Mouse (Mus musculus) erythroblast, embryonic 14.5 days (primary cell): ENCODE measurements around the gene Sik3. TPM values are rescaled to one million over a fixed set of nuclear protein-coding genes. Genes with fewer than 3 reads are reported as not detected.

Experiments used
- H3K27me3 ChIP-seq: 2 replicates; pipeline ENCODE4 v1.6.1; 2012; ENCODE audit warnings: inconsistent platforms; ENCODE audit not compliant: control insufficient read depth
- H3K36me3 ChIP-seq: 2 replicates; pipeline ENCODE4 v1.6.1; 2012; ENCODE audit warnings: mild to moderate bottlenecking, inconsistent platforms; ENCODE audit not compliant: control insufficient read depth
- H3K4me1 ChIP-seq: 2 replicates; pipeline ENCODE4 v1.6.1; 2012; ENCODE audit warnings: inconsistent platforms; ENCODE audit not compliant: control insufficient read depth
- H3K4me3 ChIP-seq: replicated peaks from 2 replicates; pipeline ENCODE3; 2012; ENCODE audit warnings: moderate library complexity, mild to moderate bottlenecking, inconsistent platforms
- H3K9me3 ChIP-seq: 2 replicates; pipeline ENCODE4 v1.6.1; 2012; ENCODE audit warnings: low read length, inconsistent platforms, mixed read lengths; ENCODE audit not compliant: control insufficient read depth
- GATA1 ChIP-seq: IDR thresholded peaks from 2 replicates; pipeline ENCODE4 v1.6.1; 2012; ENCODE audit warnings: low read length, inconsistent platforms, mixed read lengths
- TAL1 ChIP-seq: IDR thresholded peaks from 3 replicates; pipeline ENCODE4 v1.6.1; 2012; ENCODE audit warnings: low read length, inconsistent platforms, mixed read lengths
- polyA plus RNA-seq: library from polyadenylated mRNA; stranded (reverse); fragments of >175 nt; gene quantifications from 2 replicates; pipeline ENCODE4 v1.2.3, GENCODE M21; 2012

The Sik3 gene
- polyA plus RNA-seq, 1 experiment: 0.13 TPM

GRCm38 (mm10) chr9:46241818-46242217 lies 229.2 kb downstream of the Sik3 start:
- TF ChIP-seq GATA1 (no peak), TAL1 (no peak)
- Histone ChIP-seq H3K9me3 (no peaks in the 10 kb centered on the region), H3K4me3 (no peak overlapping the region), H3K27me3 (no peaks in the 10 kb centered on the region), H3K4me1 (peaks cover 1% of the 10 kb centered on the region), H3K36me3 (no peaks in the 10 kb centered on the region)

- H3K4me1 ChIP-seq: peaks cover 1% of the 10 kb centered on the region; the same call in 1 of the 2 replicates
- H3K4me3 ChIP-seq: no peak overlapping the region
- no peaks in the 10 kb centered on the region for H3K9me3 ChIP-seq
- no peaks in the 10 kb centered on the region for H3K27me3 ChIP-seq
- TF ChIP-seq TAL1 (no peak), GATA1 (no peak)
- H3K36me3 ChIP-seq: no peaks in the 10 kb centered on the region
Measured at GRCm38 (mm10) chr9:46243122-46243521, 230.5 kb downstream of the Sik3 start.

DNA sequence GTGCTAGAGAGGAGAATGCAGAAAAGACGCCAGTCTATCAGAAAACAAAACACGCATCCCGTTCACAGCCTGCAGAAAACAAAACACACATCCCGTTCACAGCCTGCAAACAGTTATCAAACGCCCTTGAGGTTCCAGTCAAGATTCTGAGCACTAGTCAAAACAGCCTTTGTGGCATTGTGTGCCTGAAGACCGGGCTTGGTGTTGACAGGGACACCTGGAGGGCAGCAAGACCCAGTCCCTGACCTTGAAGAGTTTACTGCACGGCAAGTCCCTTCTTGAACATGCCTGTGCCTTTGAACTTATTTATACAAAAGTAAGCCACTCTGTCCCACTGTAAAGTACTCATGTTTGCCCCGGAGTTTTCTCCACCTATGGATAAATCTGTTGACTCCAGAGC lies 231.0 kb downstream of the Sik3 start:
- TF ChIP-seq GATA1 (no peak), TAL1 (no peak)
- Histone ChIP-seq H3K36me3 (no peaks in the 10 kb centered on the region), H3K9me3 (no peaks in the 10 kb centered on the region), H3K27me3 (no peaks in the 10 kb centered on the region), H3K4me3 (no peak overlapping the region), H3K4me1 (peaks cover 1% of the 10 kb centered on the region; the same call in 1 of the 2 replicates)

DNA sequence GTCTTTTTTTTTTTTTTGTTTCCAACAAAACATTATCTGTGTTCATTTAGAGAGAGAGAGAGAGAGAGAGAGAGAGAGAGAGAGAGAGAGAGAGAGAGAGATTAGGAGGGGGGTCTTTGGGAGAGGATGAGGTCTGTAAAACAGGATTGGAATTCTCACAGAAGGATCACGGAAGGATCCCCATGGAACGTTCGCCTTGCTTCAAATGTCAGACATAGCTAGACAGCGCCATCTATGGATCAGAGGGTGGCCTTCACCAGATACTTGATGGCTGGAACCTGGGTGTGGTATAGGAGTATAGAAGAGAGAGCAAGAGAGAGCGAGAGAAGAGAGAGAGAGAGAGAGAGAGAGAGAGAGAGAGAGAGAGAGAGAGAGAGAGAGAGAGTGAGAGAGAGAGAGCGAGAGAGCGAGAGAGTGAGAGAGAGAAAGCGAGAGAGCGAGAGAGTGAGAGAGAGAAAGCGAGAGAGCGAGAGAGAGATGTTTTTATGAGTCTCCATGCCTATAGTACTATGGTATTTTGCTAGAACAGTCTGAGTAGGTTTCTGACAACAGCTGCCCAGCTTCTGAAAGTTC lies 234.2 kb downstream of the Sik3 start:
- Histone ChIP-seq H3K27me3 (no peaks in the 10 kb centered on the region), H3K9me3 (no peaks in the 10 kb centered on the region), H3K4me3 (no peak overlapping the region), H3K4me1 (peaks cover 1% of the 10 kb centered on the region; the same call in 1 of the 2 replicates), H3K36me3 (no peaks in the 10 kb centered on the region)
- no peak for TF ChIP-seq GATA1
- TF ChIP-seq TAL1: no peak

DNA sequence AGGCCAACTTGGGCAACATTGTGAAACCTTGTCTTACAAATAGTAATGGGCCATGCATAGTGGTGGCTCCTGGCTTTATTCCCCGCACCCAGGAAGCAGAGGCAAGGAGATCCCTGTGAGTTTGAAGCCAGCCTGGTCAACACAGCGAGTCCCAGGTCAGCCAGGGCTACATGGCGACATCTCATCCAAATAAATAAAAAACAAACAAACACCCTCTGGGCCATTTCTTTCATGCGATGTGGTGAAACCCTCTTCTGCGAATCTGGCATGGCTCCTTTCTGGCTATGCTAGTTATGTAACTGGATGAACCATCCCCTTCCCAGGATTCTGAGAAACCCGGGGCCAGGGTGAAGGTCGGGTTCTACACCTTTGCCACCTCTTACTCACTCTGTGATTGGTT lies 243.6 kb downstream of the Sik3 start:
- no peak for TF ChIP-seq TAL1
- TF ChIP-seq GATA1: no peak
- Histone ChIP-seq H3K4me1 (no peaks in the 10 kb centered on the region; the same call in 1 of the 2 replicates), H3K27me3 (no peaks in the 10 kb centered on the region), H3K4me3 (no peak overlapping the region), H3K9me3 (no peaks in the 10 kb centered on the region), H3K36me3 (no peaks in the 10 kb centered on the region)

DNA sequence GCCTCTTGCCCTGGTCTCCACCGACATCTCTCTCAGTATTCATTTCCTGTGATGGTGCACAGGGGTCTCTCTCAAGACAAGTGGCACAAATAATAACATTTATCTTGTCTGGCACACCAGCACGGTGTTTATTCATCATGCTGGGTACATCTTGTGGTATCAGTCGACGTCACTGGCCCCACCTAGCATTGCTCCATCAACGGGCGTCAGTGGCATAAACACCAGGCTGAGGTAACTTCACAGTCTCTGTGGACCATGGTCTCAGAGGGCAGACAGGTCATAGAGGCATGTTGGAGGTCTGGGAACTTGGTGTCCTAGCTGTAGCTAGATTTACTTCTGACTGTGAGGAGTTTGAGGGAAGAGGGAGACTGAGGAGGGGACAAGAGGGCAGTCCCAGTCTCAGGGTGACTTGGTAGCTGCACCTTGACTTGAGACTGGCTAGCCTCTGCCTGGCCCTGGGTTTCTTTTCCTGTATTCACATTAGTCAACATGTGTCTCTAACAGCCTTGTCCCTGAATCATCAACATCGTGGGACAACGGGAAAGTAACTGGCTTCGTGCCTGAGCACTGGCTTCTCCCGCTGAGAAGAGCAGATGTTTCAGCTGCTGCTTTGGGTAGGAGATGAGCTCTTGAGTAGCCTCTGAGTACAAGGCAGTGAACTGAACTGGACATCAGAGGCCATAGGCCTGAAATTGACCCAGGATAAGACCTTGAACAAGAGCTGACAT lies 244.2 kb downstream of the Sik3 start:
- Histone ChIP-seq H3K27me3 (no peaks in the 10 kb centered on the region), H3K9me3 (no peaks in the 10 kb centered on the region), H3K4me1 (no peaks in the 10 kb centered on the region; the same call in 1 of the 2 replicates), H3K36me3 (no peaks in the 10 kb centered on the region), H3K4me3 (no peak overlapping the region)
- no peak for TF ChIP-seq TAL1
- TF ChIP-seq GATA1: no peak

- no peak for TF ChIP-seq TAL1
- no peak for TF ChIP-seq GATA1
- Histone ChIP-seq H3K4me3 (no peak overlapping the region), H3K27me3 (no peaks in the 10 kb centered on the region), H3K36me3 (no peaks in the 10 kb centered on the region), H3K4me1 (no peaks in the 10 kb centered on the region; the same call in 1 of the 2 replicates), H3K9me3 (no peaks in the 10 kb centered on the region)
Measured at GRCm38 (mm10) chr9:46257546-46257945, 244.9 kb downstream of the Sik3 start.

- Histone ChIP-seq H3K27me3 (no peaks in the 10 kb centered on the region), H3K36me3 (no peaks in the 10 kb centered on the region), H3K4me3 (no peak overlapping the region), H3K9me3 (no peaks in the 10 kb centered on the region), H3K4me1 (no peaks in the 10 kb centered on the region; the same call in 1 of the 2 replicates)
- TF ChIP-seq TAL1: no peak
- no peak for TF ChIP-seq GATA1
Measured at GRCm38 (mm10) chr9:46259111-46259510, 246.5 kb downstream of the Sik3 start.

DNA sequence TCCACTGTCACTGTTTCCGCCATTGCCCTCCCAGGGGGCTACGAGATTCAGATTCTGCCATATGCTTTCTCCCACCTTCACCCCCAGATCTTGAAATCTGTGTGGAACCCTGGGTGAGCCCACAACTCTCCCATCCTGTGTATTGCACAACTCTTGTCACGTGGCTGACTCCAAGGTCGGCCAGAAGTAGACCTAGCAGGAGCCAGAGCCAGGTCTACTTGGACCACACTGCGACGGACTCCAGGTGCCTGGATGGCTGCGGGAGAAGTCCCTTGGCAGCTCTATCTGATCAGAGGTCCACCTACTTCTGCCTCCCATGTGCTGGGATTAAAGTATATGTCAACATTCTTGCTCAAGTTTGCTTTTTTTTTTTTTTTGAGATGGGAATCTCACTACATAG lies 248.5 kb downstream of the Sik3 start:
- Histone ChIP-seq H3K4me3 (no peak overlapping the region), H3K36me3 (no peaks in the 10 kb centered on the region), H3K9me3 (no peaks in the 10 kb centered on the region), H3K27me3 (no peaks in the 10 kb centered on the region), H3K4me1 (no peaks in the 10 kb centered on the region; the same call in 1 of the 2 replicates)
- TF ChIP-seq TAL1 (no peak), GATA1 (no peak)
